Mouse (Mus musculus) ES-CJ7 (cell line): ENCODE data around the gene Megf11.

Experiments
- DNase-seq: peaks from one replicate; pipeline ENCODE4 v3.0.0; 2011; ENCODE audit warnings: low read depth, low spot score

Gene Megf11

GRCm38 (mm10) chr9:64604217-64604711 is 218.8 kb downstream of the Megf11 start:
- no peak for DNase-seq

- DNase-seq = no peak
Observed at GRCm38 (mm10) chr9:64605077-64605714, 219.8 kb downstream of the Megf11 start.

- DNase-seq = no peak
Observed at GRCm38 (mm10) chr9:64605735-64606349, 220.4 kb downstream of the Megf11 start.

GRCm38 (mm10) chr9:64607049-64607448 is 221.6 kb downstream of the Megf11 start:
- no peak for DNase-seq

- DNase-seq = no peak
Observed at GRCm38 (mm10) chr9:64609546-64609945, 224.1 kb downstream of the Megf11 start.

GRCm38 (mm10) chr9:64612121-64612983 is 226.9 kb downstream of the Megf11 start:
- no peak for DNase-seq

GRCm38 (mm10) chr9:64612984-64613649 is 227.7 kb downstream of the Megf11 start:
- DNase-seq = peak; percentile 69

GRCm38 (mm10) chr9:64617413-64617812 is 232.0 kb downstream of the Megf11 start:
- DNase-seq = peak; percentile 64

GRCm38 (mm10) chr9:64618433-64618832 is 233.0 kb downstream of the Megf11 start:
- no peak for DNase-seq

GRCm38 (mm10) chr9:64619440-64619839 is 234.0 kb downstream of the Megf11 start:
- no peak for DNase-seq

GRCm38 (mm10) chr9:64620596-64620995 is 235.2 kb downstream of the Megf11 start:
- no peak for DNase-seq

GRCm38 (mm10) chr9:64621499-64622296 is 236.3 kb downstream of the Megf11 start:
- no peak for DNase-seq

GRCm38 (mm10) chr9:64623361-64623760 is 237.9 kb downstream of the Megf11 start:
- DNase-seq = no peak

GRCm38 (mm10) chr9:64624536-64624935 is 239.1 kb downstream of the Megf11 start:
- DNase-seq = peak; percentile 82

GRCm38 (mm10) chr9:64629802-64630201 is 244.4 kb downstream of the Megf11 start:
- DNase-seq = no peak

- no peak for DNase-seq
Observed at GRCm38 (mm10) chr9:64633169-64633568, 247.7 kb downstream of the Megf11 start.

- no peak for DNase-seq
Observed at GRCm38 (mm10) chr9:64636111-64636510, 250.7 kb downstream of the Megf11 start.

- no peak for DNase-seq
Observed at GRCm38 (mm10) chr9:64636961-64637360, 251.5 kb downstream of the Megf11 start.

GRCm38 (mm10) chr9:64638250-64638649 is 252.8 kb downstream of the Megf11 start:
- DNase-seq = peak; percentile 18

GRCm38 (mm10) chr9:64639664-64640063 is 254.2 kb downstream of the Megf11 start:
- peak; percentile 83 for DNase-seq

- DNase-seq = no peak
Observed at GRCm38 (mm10) chr9:64644129-64644528, 258.7 kb downstream of the Megf11 start.
